Mouse (Mus musculus): Measurements from ENCODE around the gene Tcl1b3. TPM values are rescaled to one million over a fixed set of nuclear protein-coding genes. Genes with fewer than 3 reads are reported as not detected.

Gene Tcl1b3
- polyA plus RNA-seq, 1 experiment from 2014 or later = not detected

- Histone ChIP-seq H3K36me3 (no peaks in the 10 kb centered on the region), H3K27ac (no peak overlapping the region), H3K9ac (no peak overlapping the region), H3K4me3 (no peak overlapping the region), H3K4me1 (no peaks in the 10 kb centered on the region), H3K27me3 (no peaks in the 10 kb centered on the region), H3K9me3 (no peaks in the 10 kb centered on the region), H3K4me2 (replicated peaks) (no peak overlapping the region)
- no peak for ATAC-seq (ENCODE audit: insufficient number of reproducible peaks, insufficient read depth, low FRiP score, low TSS enrichment)
- WGBS = 85% methylated on average over 9 of the region's 9 CpGs
Observed at GRCm38 (mm10) chr12:105239060-105239459, 48.2 kb downstream of the Tcl1b3 start.

Other genes starting within 250 kb of the Tcl1b3 start
- gene Syne3, start 181.2 kb upstream of the Tcl1b3 start, polyA plus RNA-seq (2016; fragmentation: Nextera tagmentation; extraction: Ambion mirVana) = 0.64 and 0.79 TPM in 2 replicates
- gene Glrx5, start 158.4 kb upstream of the Tcl1b3 start, polyA plus RNA-seq (2016; fragmentation: Nextera tagmentation; extraction: Ambion mirVana) = 188 and 196 TPM in 2 replicates
- gene Tcl1b2, start 45.0 kb upstream of the Tcl1b3 start, polyA plus RNA-seq (2016; fragmentation: Nextera tagmentation; extraction: Ambion mirVana) = not detected in 2 replicates
- gene Tcl1b1, start 31.4 kb upstream of the Tcl1b3 start, polyA plus RNA-seq (2016; fragmentation: Nextera tagmentation; extraction: Ambion mirVana) = not detected in 2 replicates
- gene Tcl1b5, start 14.7 kb upstream of the Tcl1b3 start, polyA plus RNA-seq (2016; fragmentation: Nextera tagmentation; extraction: Ambion mirVana) = not detected in 2 replicates
- not detected in 2 replicates for gene Tcl1b4, start 10.9 kb downstream of the Tcl1b3 start, polyA plus RNA-seq (2016; fragmentation: Nextera tagmentation; extraction: Ambion mirVana)
- gene Tcl1, start 31.8 kb downstream of the Tcl1b3 start, polyA plus RNA-seq (2016; fragmentation: Nextera tagmentation; extraction: Ambion mirVana) = not detected in 2 replicates
- 0.54 and 0.76 TPM in 2 replicates for gene Tunar, start 142.8 kb downstream of the Tcl1b3 start, polyA plus RNA-seq (2016; fragmentation: Nextera tagmentation; extraction: Ambion mirVana)

Data from embryonic facial prominence, embryonic 12.5 days (tissue).